In the genomic region with DNA sequence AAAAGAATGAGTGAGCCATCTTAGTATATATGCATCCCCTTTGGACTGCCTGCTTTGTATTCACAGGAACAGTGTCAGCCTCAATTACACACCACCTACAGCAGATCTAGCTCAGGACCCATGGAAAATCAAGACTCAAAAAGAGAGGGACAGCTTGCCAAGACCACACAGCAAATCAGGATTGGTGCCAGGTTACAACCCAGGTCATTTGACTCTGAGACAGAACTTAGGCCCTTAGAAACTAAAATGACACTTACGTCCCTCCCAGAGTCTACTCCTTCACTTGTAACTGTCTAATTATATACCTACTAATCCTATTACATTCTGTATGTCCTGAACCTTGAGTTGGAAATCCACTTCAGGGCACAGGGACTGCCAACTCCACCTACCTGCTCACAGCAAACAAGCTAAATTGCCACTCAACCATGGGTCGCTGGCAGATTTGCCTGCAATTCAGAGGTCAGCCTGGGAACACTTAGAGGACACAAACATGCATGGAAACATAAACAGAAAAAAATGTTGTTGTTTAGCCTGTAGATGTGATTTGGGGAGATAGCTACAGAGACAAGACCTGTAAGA, we compare ENCODE assay signal across 25 mouse cellular contexts. TPM values are rescaled to one million over a fixed set of nuclear protein-coding genes. Genes with fewer than 3 reads are reported as not detected.
DNase-seq lines count a peak whose midpoint lies in the region; ATAC-seq and TF ChIP-seq lines count a peak whose summit lies in the region.
"Had no signal": no experiment of that assay in that cellular context is flagged by ENCODE, and none has a peak within 500 bp of the region (broad histone marks: within the 10 kb centered on the region; RNA-seq: fewer than 3 reads in every experiment).

No protein-coding gene starts in this region.

- no peak for TF ChIP-seq POLR2A in kidney, adult 2 months (IDR thresholded peaks at IDR 0.05; ENCODE audit: low read depth, low read length)
- TF ChIP-seq POLR2A in liver, adult 2 months (IDR thresholded peaks at IDR 0.05; ENCODE audit: extremely low read depth, insufficient read depth, low read length) = no peak
- no peak for TF ChIP-seq POLR2A in lung, adult 2 months (IDR thresholded peaks at IDR 0.05; ENCODE audit: borderline replicate concordance, extremely low read depth, low read depth, low read length)

- no peak overlapping the region for H3K9ac ChIP-seq in kidney, embryonic 15.5 days
- H3K9ac ChIP-seq in liver, adult 2 months (ENCODE audit: low read depth, low read length) = no peak overlapping the region
- no peak overlapping the region for H3K9ac ChIP-seq in liver, postnatal 0 days (replicated peaks)
- H3K9ac ChIP-seq: forebrain, embryonic 13.5 days; hindbrain, embryonic 12.5 days; hindbrain, embryonic 15.5 days had no signal

- peak; percentile 60 for DNase-seq in kidney, adult 2 months
- DNase-seq in liver, adult 2 months (ENCODE audit: extremely low read depth, low read depth, low spot score) = peak; percentile 6
- no peak for DNase-seq in liver, postnatal 0 days
- DNase-seq in lung, postnatal 25 days (ENCODE audit: low spot score) = peak; percentile 72
- no peak for DNase-seq in lung, adult 2 months
- DNase-seq in thymus, postnatal 25 days = no peak
- DNase-seq: adrenal gland, adult 2 months; adrenal gland, postnatal 36 days; cerebellum, adult 11 months; cerebellum, adult 2 months; cerebellum, adult 9-11 months; cerebellum, postnatal 36 days; gastrocnemius, adult 2 months; gastrocnemius, postnatal 14 days; heart, adult 11 months had no signal

- H3K27me3 ChIP-seq in kidney, adult 2 months (replicated peaks; ENCODE audit: control insufficient read depth, insufficient read depth, low read length) = no peaks in the 10 kb centered on the region
- H3K27me3 ChIP-seq in kidney, embryonic 15.5 days = no peaks in the 10 kb centered on the region
- no peaks in the 10 kb centered on the region for H3K27me3 ChIP-seq in liver, adult 2 months (ENCODE audit: control insufficient read depth, insufficient read depth, low read length)
- H3K27me3 ChIP-seq in liver, postnatal 0 days (ENCODE audit: insufficient read depth, low read length) = no peaks in the 10 kb centered on the region
- H3K27me3 ChIP-seq: forebrain, embryonic 13.5 days; hindbrain, embryonic 12.5 days; hindbrain, embryonic 15.5 days had no signal

- TF ChIP-seq CTCF in kidney, adult 2 months (conservative IDR thresholded peaks at IDR 0.05; ENCODE audit: insufficient read depth, insufficient read length, low read depth, low read length) = no peak
- TF ChIP-seq CTCF in liver, adult 2 months (IDR thresholded peaks at IDR 0.05; ENCODE audit: low read depth, low read length) = no peak
- no peak for TF ChIP-seq CTCF in liver, postnatal 0 days (IDR thresholded peaks at IDR 0.05; ENCODE audit: low read depth)
- no peak for TF ChIP-seq CTCF in lung, adult 2 months (IDR thresholded peaks at IDR 0.05; ENCODE audit: insufficient read depth, low read length)

- H3K9me3 ChIP-seq in kidney, embryonic 15.5 days (replicated peaks) = no peaks in the 10 kb centered on the region
- no peaks in the 10 kb centered on the region for H3K9me3 ChIP-seq in liver, postnatal 0 days (ENCODE audit: low read length)
- H3K9me3 ChIP-seq: forebrain, embryonic 10.5 days; forebrain, embryonic 13.5 days; hindbrain, embryonic 12.5 days; hindbrain, embryonic 15.5 days had no signal

- TF ChIP-seq EP300 in liver, postnatal 0 days (IDR thresholded peaks at IDR 0.05; ENCODE audit: low read depth) = no peak

- WGBS in kidney, adult 2 months = 51% methylated on average over 2 of the region's 2 CpGs
- 82% methylated on average over 2 of the region's 2 CpGs for WGBS in kidney, embryonic 15.5 days
- 51% methylated on average over 2 of the region's 2 CpGs for WGBS in liver, adult 2 months
- 78% methylated on average over 2 of the region's 2 CpGs for WGBS in liver, postnatal 0 days (ENCODE audit: insufficient replicate concordance)
- 57% methylated on average over 2 of the region's 2 CpGs for WGBS in lung, adult 2 months

- no peak overlapping the region for H3K4me3 ChIP-seq in kidney, adult 2 months (ENCODE audit: insufficient read depth, low read depth, low read length)
- H3K4me3 ChIP-seq in kidney, embryonic 15.5 days (replicated peaks) = no peak overlapping the region
- no peak overlapping the region for H3K4me3 ChIP-seq in liver, adult 2 months (ENCODE audit: insufficient read depth, low read depth, low read length)
- H3K4me3 ChIP-seq in liver, postnatal 0 days (ENCODE audit: low read depth, low read length) = no peak overlapping the region
- H3K4me3 ChIP-seq in lung, adult 2 months (replicated peaks; ENCODE audit: extremely low read depth, low read depth, low read length) = no peak overlapping the region
- H3K4me3 ChIP-seq: forebrain, embryonic 10.5 days; forebrain, embryonic 13.5 days; gastrocnemius, adult 2 months; hindbrain, embryonic 12.5 days; hindbrain, embryonic 15.5 days had no signal

- H3K4me1 ChIP-seq in kidney, adult 2 months (ENCODE audit: control insufficient read depth, insufficient read depth, low read length) = peaks cover 4% of the 10 kb centered on the region
- H3K4me1 ChIP-seq in kidney, embryonic 15.5 days = 0 out of 2 replicates have a peak, but pooled peaks cover 2% of the 10 kb centered on the region
- H3K4me1 ChIP-seq in liver, adult 2 months (ENCODE audit: control insufficient read depth, insufficient read depth, low read length) = no peaks in the 10 kb centered on the region
- H3K4me1 ChIP-seq in liver, postnatal 0 days (ENCODE audit: insufficient read depth) = no peaks in the 10 kb centered on the region
- H3K4me1 ChIP-seq in lung, adult 2 months (ENCODE audit: control insufficient read depth, insufficient read depth, low read length) = peaks cover 20% of the 10 kb centered on the region
- H3K4me1 ChIP-seq: forebrain, embryonic 10.5 days; forebrain, embryonic 13.5 days; hindbrain, embryonic 12.5 days; hindbrain, embryonic 15.5 days had no signal

- H3K27ac ChIP-seq in kidney, adult 2 months (ENCODE audit: insufficient read depth, low read depth, low read length) = peak overlapping the region; percentile 2; the same call in 1 of the 2 replicates
- H3K27ac ChIP-seq in kidney, embryonic 15.5 days = no peak overlapping the region
- no peak overlapping the region for H3K27ac ChIP-seq in liver, adult 2 months (replicated peaks; ENCODE audit: insufficient read depth, low read depth, low read length)
- H3K27ac ChIP-seq in liver, postnatal 0 days (ENCODE audit: low read depth) = no peak overlapping the region
- H3K27ac ChIP-seq: forebrain, embryonic 10.5 days; forebrain, embryonic 13.5 days; gastrocnemius, adult 2 months; hindbrain, embryonic 12.5 days; hindbrain, embryonic 15.5 days had no signal

- no peaks in the 10 kb centered on the region for H3K79me2 ChIP-seq in liver, adult 2 months (ENCODE audit: control insufficient read depth, insufficient read depth, low read length)

- H3K4me2 ChIP-seq in kidney, embryonic 15.5 days = no peak overlapping the region
- H3K4me2 ChIP-seq in liver, postnatal 0 days (ENCODE audit: low read depth, low read length) = no peak overlapping the region
- H3K4me2 ChIP-seq: forebrain, embryonic 13.5 days; heart, embryonic 11.5 days; hindbrain, embryonic 12.5 days; hindbrain, embryonic 15.5 days had no signal

- ATAC-seq in kidney, embryonic 15.5 days (replicated peaks; ENCODE audit: low FRiP score) = no peak
- no peak for ATAC-seq in liver, postnatal 0 days
- ATAC-seq: CD4-positive, CD25-positive, alpha-beta regulatory T cell, adult 4 months; forebrain, embryonic 13.5 days; forebrain, embryonic 16.5 days had no signal

- no peaks in the 10 kb centered on the region for H3K36me3 ChIP-seq in kidney, adult 2 months (ENCODE audit: control insufficient read depth, insufficient read depth, low read length)
- no peaks in the 10 kb centered on the region for H3K36me3 ChIP-seq in kidney, embryonic 15.5 days
- no peaks in the 10 kb centered on the region for H3K36me3 ChIP-seq in liver, adult 2 months (ENCODE audit: control insufficient read depth, insufficient read depth, low read length)
- H3K36me3 ChIP-seq in liver, postnatal 0 days (replicated peaks; ENCODE audit: insufficient read depth, low read length) = no peaks in the 10 kb centered on the region
- H3K36me3 ChIP-seq: forebrain, embryonic 10.5 days; hindbrain, embryonic 12.5 days; hindbrain, embryonic 15.5 days had no signal

RNA-seq across cellular contexts. Expression of gene Efcab14, which starts 33.5 kb away (rescaled TPM):
- polyA plus RNA-seq in kidney, adult 2 months (2012; rRNA removed) = 26.4 and 27.9 TPM in 2 replicates
- polyA plus RNA-seq in kidney, embryonic 15.5 days (2015; fragmentation: Nextera tagmentation; extraction: Ambion mirVana) = 36.7 and 37.2 TPM in 2 replicates
- 10.7 TPM in 2 replicates for total RNA-seq in liver, adult 2 months (2014; rRNA removed)
- polyA plus RNA-seq in liver, adult 2 months (2012; rRNA removed) = 8.0 and 9.7 TPM in 2 replicates
- polyA plus RNA-seq in liver, postnatal 0 days (2015; fragmentation: Nextera tagmentation; extraction: Ambion mirVana) = 8.3 and 8.4 TPM in 2 replicates
- polyA plus RNA-seq in lung, adult 2 months (2012; rRNA removed) = 32.5 and 33.5 TPM in 2 replicates

RNA-seq across cellular contexts. Expression of gene Cyp4b1, which starts 56.5 kb away (rescaled TPM):
- 329 and 340 TPM in 2 replicates for polyA plus RNA-seq in kidney, adult 2 months (2012; rRNA removed)
- polyA plus RNA-seq in kidney, embryonic 15.5 days (2015; fragmentation: Nextera tagmentation; extraction: Ambion mirVana) = 5.6 and 6.2 TPM in 2 replicates
- total RNA-seq in liver, adult 2 months (2014; rRNA removed) = 34.9 and 38.7 TPM in 2 replicates
- polyA plus RNA-seq in liver, adult 2 months (2012; rRNA removed) = 17.5 and 24.3 TPM in 2 replicates
- polyA plus RNA-seq in liver, postnatal 0 days (2015; fragmentation: Nextera tagmentation; extraction: Ambion mirVana) = 10.5 and 12.6 TPM in 2 replicates
- polyA plus RNA-seq in lung, adult 2 months (2012; rRNA removed) = 848 and 1,004 TPM in 2 replicates
- polyA plus RNA-seq: C2C12; CD4-positive, CD25-positive, alpha-beta regulatory T cell, adult 4 months; embryonic facial prominence, embryonic 11.5 days; forebrain, embryonic 10.5 days; forebrain, embryonic 13.5 days had no signal

Comparison
In these comparisons a context has a peak if more than half of its experiments do, and no peak if none do; other contexts are left out.
1. DNase-seq: peak in kidney, adult 2 months (single experiment), liver, adult 2 months (single experiment) and lung, postnatal 25 days (single experiment); none in liver, postnatal 0 days (single experiment), lung, adult 2 months (single experiment) and thymus, postnatal 25 days (single experiment).
2. RNA of gene Cyp4b1, which starts 56.5 kb away (polyA plus RNA-seq): 848 to 1,004 TPM in lung, adult 2 months and 329 to 340 TPM in kidney, adult 2 months; 17.5 to 24.3 TPM in liver, adult 2 months, 10.5 to 12.6 TPM in liver, postnatal 0 days and 5.6 to 6.2 TPM in kidney, embryonic 15.5 days; every median in the first group is over 10 times any median in the second.